Mouse (Mus musculus) erythroblast, embryonic 14.5 days (primary cell): ENCODE results near the gene Pspn. TPM values are rescaled to one million over a fixed set of nuclear protein-coding genes. Genes with fewer than 3 reads are reported as not detected.

ENCODE experiments used
- H3K27me3 ChIP-seq: 2 replicates; pipeline ENCODE4 v1.6.1; 2012; ENCODE audit warnings: inconsistent platforms; ENCODE audit not compliant: control insufficient read depth
- H3K36me3 ChIP-seq: 2 replicates; pipeline ENCODE4 v1.6.1; 2012; ENCODE audit warnings: mild to moderate bottlenecking, inconsistent platforms; ENCODE audit not compliant: control insufficient read depth
- H3K4me1 ChIP-seq: 2 replicates; pipeline ENCODE4 v1.6.1; 2012; ENCODE audit warnings: inconsistent platforms; ENCODE audit not compliant: control insufficient read depth
- H3K4me3 ChIP-seq: replicated peaks from 2 replicates; pipeline ENCODE3; 2012; ENCODE audit warnings: moderate library complexity, mild to moderate bottlenecking, inconsistent platforms
- H3K9me3 ChIP-seq: 2 replicates; pipeline ENCODE4 v1.6.1; 2012; ENCODE audit warnings: low read length, inconsistent platforms, mixed read lengths; ENCODE audit not compliant: control insufficient read depth
- GATA1 ChIP-seq: IDR thresholded peaks from 2 replicates; pipeline ENCODE4 v1.6.1; 2012; ENCODE audit warnings: low read length, inconsistent platforms, mixed read lengths
- TAL1 ChIP-seq: IDR thresholded peaks from 3 replicates; pipeline ENCODE4 v1.6.1; 2012; ENCODE audit warnings: low read length, inconsistent platforms, mixed read lengths
- polyA plus RNA-seq: library from polyadenylated mRNA; stranded (reverse); fragments of >175 nt; gene quantifications from 2 replicates; pipeline ENCODE4 v1.2.3, GENCODE M21; 2012

The Pspn gene
- polyA plus RNA-seq, 1 experiment: not detected

GRCm38 (mm10) chr17:57029691-57030090 lies 29.9 kb upstream of the Pspn start:
- Histone ChIP-seq H3K4me3 (peak overlapping the region; percentile 77), H3K9me3 (no peaks in the 10 kb centered on the region), H3K4me1 (peaks cover 72% of the 10 kb centered on the region), H3K36me3 (peaks cover 50% of the 10 kb centered on the region), H3K27me3 (0 out of 2 replicates have a peak, but pooled peaks cover 2% of the 10 kb centered on the region)
- TF ChIP-seq TAL1 (no peak), GATA1 (no peak; the same call in 1 of the 2 replicates)

DNA sequence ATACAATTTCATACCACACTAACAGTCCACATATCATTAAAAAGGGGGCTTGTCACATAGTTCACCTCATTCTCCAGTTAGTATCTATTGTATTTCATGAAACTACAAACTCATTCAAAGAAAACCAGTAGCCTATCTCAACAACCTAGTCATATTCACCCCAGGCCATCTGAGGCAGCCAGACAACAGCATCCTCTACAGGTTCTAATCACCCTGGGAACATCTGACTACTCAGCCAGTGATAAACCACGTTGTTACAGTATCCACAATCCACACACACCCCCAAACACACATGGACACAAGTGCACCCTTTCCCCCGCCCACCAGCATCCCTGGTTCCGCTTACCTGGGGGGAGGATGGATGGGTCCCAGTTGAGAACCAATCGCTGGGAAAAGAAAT lies 27.7 kb upstream of the Pspn start:
- Histone ChIP-seq H3K9me3 (no peaks in the 10 kb centered on the region), H3K36me3 (peaks cover 72% of the 10 kb centered on the region), H3K4me3 (no peak overlapping the region), H3K4me1 (peaks cover 78% of the 10 kb centered on the region), H3K27me3 (0 out of 2 replicates have a peak, but pooled peaks cover 2% of the 10 kb centered on the region)
- TF ChIP-seq TAL1: 0 out of 3 replicates have a peak, but pooled peaks have one; percentile 17
- no peak for TF ChIP-seq GATA1

- no peak for TF ChIP-seq GATA1
- TF ChIP-seq TAL1: no peak
- H3K4me3 ChIP-seq: no peak overlapping the region
- no peaks in the 10 kb centered on the region for H3K9me3 ChIP-seq
- peaks cover 75% of the 10 kb centered on the region for H3K4me1 ChIP-seq
- peaks cover 76% of the 10 kb centered on the region for H3K36me3 ChIP-seq
- H3K27me3 ChIP-seq: 0 out of 2 replicates have a peak, but pooled peaks cover 2% of the 10 kb centered on the region
Observed at GRCm38 (mm10) chr17:57020960-57021359, 21.1 kb upstream of the Pspn start.

GRCm38 (mm10) chr17:57019693-57020092 lies 19.9 kb upstream of the Pspn start:
- peak; percentile 69 for TF ChIP-seq TAL1
- peak; percentile 57; the same call in 1 of the 2 replicates for TF ChIP-seq GATA1
- Histone ChIP-seq H3K4me1 (peaks cover 64% of the 10 kb centered on the region), H3K36me3 (peaks cover 64% of the 10 kb centered on the region), H3K4me3 (peak overlapping the region; percentile 5), H3K27me3 (no peaks in the 10 kb centered on the region), H3K9me3 (no peaks in the 10 kb centered on the region)

DNA sequence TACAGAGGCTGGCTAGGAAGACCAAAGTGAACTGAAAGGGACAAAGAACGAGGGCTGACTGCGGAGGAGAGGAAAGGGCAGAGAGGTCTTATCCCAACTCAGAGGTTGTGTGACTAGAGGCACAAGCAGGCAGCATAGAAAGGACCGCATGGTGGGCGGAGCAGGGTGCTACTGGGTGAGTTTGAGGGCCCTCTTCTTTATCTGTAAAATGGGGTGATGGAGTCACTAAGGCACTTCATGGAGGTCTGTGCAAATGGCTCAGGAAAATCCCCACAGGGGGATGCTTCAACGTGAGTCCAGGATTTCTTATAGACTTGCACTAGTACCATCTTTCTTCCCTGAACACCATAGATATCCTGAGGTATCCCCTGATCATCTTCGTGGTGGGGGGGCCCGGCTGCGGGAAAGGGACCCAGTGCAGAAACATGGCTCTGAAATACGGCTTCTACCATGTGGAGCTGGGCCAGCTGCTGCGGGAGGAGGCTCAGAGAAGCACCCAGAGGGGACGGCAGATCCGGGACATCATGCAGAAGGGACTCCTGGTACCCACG lies 12.5 kb upstream of the Pspn start:
- H3K27me3 ChIP-seq: no peaks in the 10 kb centered on the region
- peaks cover 66% of the 10 kb centered on the region for H3K4me1 ChIP-seq
- H3K4me3 ChIP-seq: peak overlapping the region; percentile 83
- H3K9me3 ChIP-seq: no peaks in the 10 kb centered on the region
- no peak for TF ChIP-seq GATA1
- no peak for TF ChIP-seq TAL1
- peaks cover 25% of the 10 kb centered on the region for H3K36me3 ChIP-seq

DNA sequence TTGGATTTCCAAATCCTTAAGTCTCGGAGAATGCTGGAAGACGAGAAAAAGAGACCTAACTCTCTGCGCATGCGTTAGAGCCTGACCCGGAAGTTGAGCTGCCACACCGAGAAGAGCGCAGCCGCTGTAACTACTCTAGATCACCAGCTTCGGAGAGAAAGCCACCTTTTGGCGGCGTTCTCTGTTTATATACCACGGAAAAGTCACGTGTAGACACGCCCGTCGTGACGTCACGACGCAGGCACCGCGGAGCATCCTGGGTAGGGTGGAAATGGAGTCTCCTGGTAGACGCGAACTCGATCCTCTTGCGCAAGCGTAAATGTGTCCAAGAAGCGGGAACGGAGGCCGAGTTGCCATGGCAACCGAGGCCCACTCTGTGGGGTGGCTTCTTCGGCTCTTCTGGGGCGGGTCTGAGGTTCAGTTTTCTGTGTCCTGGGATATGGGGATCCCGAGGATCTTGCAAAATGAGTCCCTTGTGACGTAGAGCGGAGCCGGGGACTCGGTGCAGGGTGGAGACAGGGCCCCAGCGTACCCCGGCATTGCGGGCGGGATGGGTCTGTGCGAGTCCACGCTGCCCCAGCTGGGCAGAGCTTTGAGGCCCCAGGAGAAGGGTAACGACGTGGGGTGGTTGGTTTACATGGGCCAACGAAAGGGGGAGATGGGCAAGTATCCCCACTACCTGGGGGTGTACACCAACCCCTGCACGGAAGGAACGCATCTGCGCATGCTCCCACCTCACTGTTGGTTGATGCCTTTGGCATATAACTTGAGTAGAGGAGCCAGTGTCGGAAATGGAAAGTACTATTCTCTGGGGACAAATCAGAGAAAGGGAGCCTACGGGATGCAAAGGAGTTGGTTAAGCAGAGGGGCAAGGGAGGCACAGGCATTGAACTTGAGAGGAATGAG lies 11.7 kb upstream of the Pspn start, which contains the start of the genes Gtf2f1 and Gm17949:
Gene Gtf2f1 (minus strand): TSS at position 53 of the 906 bp plus-strand sequence.
Gene Gm17949 (plus strand): TSS at position 234 of the 906 bp plus-strand sequence.
- H3K9me3 ChIP-seq: no peaks in the 10 kb centered on the region
- H3K36me3 ChIP-seq: peaks cover 33% of the 10 kb centered on the region
- peaks cover 71% of the 10 kb centered on the region for H3K4me1 ChIP-seq
- H3K4me3 ChIP-seq: peak within 1 kb of the TSS; percentile 83
- TF ChIP-seq TAL1: no peak
- TF ChIP-seq GATA1: no peak
- H3K27me3 ChIP-seq: no peaks in the 10 kb centered on the region

GRCm38 (mm10) chr17:57010911-57011235 lies 11.1 kb upstream of the Pspn start:
- Histone ChIP-seq H3K36me3 (peaks cover 39% of the 10 kb centered on the region), H3K27me3 (no peaks in the 10 kb centered on the region), H3K9me3 (no peaks in the 10 kb centered on the region), H3K4me1 (peaks cover 67% of the 10 kb centered on the region), H3K4me3 (peak overlapping the region; percentile 83)
- TF ChIP-seq TAL1 (no peak), GATA1 (no peak)

GRCm38 (mm10) chr17:57007137-57007905 lies 7.5 kb upstream of the Pspn start:
- Histone ChIP-seq H3K9me3 (no peaks in the 10 kb centered on the region), H3K36me3 (peaks cover 75% of the 10 kb centered on the region), H3K4me1 (peaks cover 75% of the 10 kb centered on the region), H3K4me3 (no peak overlapping the region), H3K27me3 (no peaks in the 10 kb centered on the region)
- TF ChIP-seq GATA1 (no peak), TAL1 (no peak)
